Mouse (Mus musculus): ENCODE measurements around the gene Kdelc1. TPM values are rescaled to one million over a fixed set of nuclear protein-coding genes. Genes with fewer than 3 reads are reported as not detected.

Gene Kdelc1
- total RNA-seq, 1 experiment: 28.4 TPM

DNA sequence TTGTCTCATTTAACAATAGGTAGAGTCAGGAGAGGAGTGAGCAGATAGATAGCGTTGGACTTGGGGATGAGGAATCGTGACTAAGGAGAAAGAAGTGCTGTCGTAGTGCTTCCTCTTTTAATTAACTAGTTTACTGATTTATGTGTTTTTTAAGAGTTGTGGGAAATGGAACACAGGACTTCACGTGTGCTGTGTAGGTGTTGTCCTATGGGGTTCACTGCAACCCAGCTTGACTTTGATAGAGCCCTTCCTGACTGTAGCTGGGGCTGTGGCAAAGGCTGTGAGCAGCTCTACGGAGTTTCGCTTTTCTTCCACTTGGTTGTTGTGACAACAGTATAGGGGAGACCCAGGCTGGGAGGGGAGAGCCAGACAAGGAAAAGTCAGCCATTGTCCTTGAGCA is 39.7 kb upstream of the Kdelc1 start:
- Histone ChIP-seq H3K4me3 (ENCODE audit: insufficient read depth in 1 of 2, low read depth in 1 of 2, low read length in 2 of 2, poor library complexity in 1 of 2, severe bottlenecking in 1 of 2) (no peak overlapping the region), H3K9me3 (ENCODE audit: control insufficient read depth, insufficient read depth, low read depth, low read length) (no peaks in the 10 kb centered on the region), H3K9ac (ENCODE audit: insufficient read depth, low read depth, low read length, poor library complexity, severe bottlenecking) (no peak overlapping the region), H3K4me1 (ENCODE audit: control insufficient read depth in 2 of 2, insufficient read depth in 2 of 2, low read length in 2 of 2, poor library complexity in 1 of 2) (no peaks in the 10 kb centered on the region), H3K27ac (ENCODE audit: insufficient read depth, low read depth, low read length, poor library complexity, severe bottlenecking) (no peak overlapping the region), H3K36me3 (ENCODE audit: control insufficient read depth, insufficient read depth, low read length, poor library complexity, severe bottlenecking) (peaks cover 11% of the 10 kb centered on the region)
- TF ChIP-seq HCFC1 (IDR thresholded peaks at IDR 0.05; ENCODE audit: borderline replicate concordance, insufficient read depth, low read length): no peak
- no peak for TF ChIP-seq MAFK (IDR thresholded peaks at IDR 0.05; ENCODE audit: insufficient read depth, low read depth, low read length)
- no peak for TF ChIP-seq ZNF384 (IDR thresholded peaks at IDR 0.05; ENCODE audit: low read depth, low read length)
- no peak for TF ChIP-seq CHD2 (IDR thresholded peaks at IDR 0.05; ENCODE audit: low read depth, low read length)
- TF ChIP-seq ZC3H11A (IDR thresholded peaks at IDR 0.05; ENCODE audit: borderline replicate concordance, low read depth, low read length): no peak
- DNase-seq (ENCODE audit: low read depth, low spot score): no peak
- in situ Hi-C loops (cut with MboI; ENCODE audit: low sequenced_read_pairs in 2 of 2, unreplicated experiment in 2 of 2): no loop called here

DNA sequence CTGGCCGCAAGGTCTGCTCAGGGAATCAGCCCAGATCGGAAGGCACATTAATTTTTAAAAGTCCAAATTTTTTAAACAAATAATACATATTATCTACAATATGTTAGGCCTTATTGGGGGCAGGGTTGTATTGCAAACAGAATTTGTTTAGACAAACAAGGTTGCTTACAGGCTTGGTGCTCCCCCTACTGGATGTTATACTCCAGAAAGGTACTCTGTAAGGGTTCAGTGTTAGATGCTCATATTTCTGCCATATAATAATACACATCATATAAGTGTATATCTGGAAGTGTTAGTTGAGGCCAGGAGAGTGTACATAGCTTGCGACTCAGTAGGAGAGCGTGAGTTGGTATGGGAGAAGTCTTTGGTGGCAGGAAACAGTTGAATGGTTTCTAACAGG is 36.7 kb upstream of the Kdelc1 start:
- in situ Hi-C loops (cut with MboI; ENCODE audit: low sequenced_read_pairs in 2 of 2, unreplicated experiment in 2 of 2): no loop called here
- H3K36me3 ChIP-seq (ENCODE audit: control insufficient read depth, insufficient read depth, low read length, poor library complexity, severe bottlenecking): peaks cover 2% of the 10 kb centered on the region
- H3K27ac ChIP-seq (ENCODE audit: insufficient read depth, low read depth, low read length, poor library complexity, severe bottlenecking): no peak overlapping the region
- no peak for DNase-seq (ENCODE audit: low read depth, low spot score)
- TF ChIP-seq MAFK (IDR thresholded peaks at IDR 0.05; ENCODE audit: insufficient read depth, low read depth, low read length) (no peak), CHD2 (IDR thresholded peaks at IDR 0.05; ENCODE audit: low read depth, low read length) (no peak), HCFC1 (IDR thresholded peaks at IDR 0.05; ENCODE audit: borderline replicate concordance, insufficient read depth, low read length) (no peak), ZC3H11A (IDR thresholded peaks at IDR 0.05; ENCODE audit: borderline replicate concordance, low read depth, low read length) (no peak), ZNF384 (IDR thresholded peaks at IDR 0.05; ENCODE audit: low read depth, low read length) (no peak)
- H3K9me3 ChIP-seq (ENCODE audit: control insufficient read depth, insufficient read depth, low read depth, low read length): no peaks in the 10 kb centered on the region
- no peak overlapping the region for H3K9ac ChIP-seq (ENCODE audit: insufficient read depth, low read depth, low read length, poor library complexity, severe bottlenecking)
- H3K4me1 ChIP-seq (ENCODE audit: control insufficient read depth in 2 of 2, insufficient read depth in 2 of 2, low read length in 2 of 2, poor library complexity in 1 of 2): no peaks in the 10 kb centered on the region
- no peak overlapping the region for H3K4me3 ChIP-seq (ENCODE audit: insufficient read depth in 1 of 2, low read depth in 1 of 2, low read length in 2 of 2, poor library complexity in 1 of 2, severe bottlenecking in 1 of 2)

GRCm38 (mm10) chr1:44148706-44149105 is 30.1 kb upstream of the Kdelc1 start:
- H3K36me3 ChIP-seq (ENCODE audit: control insufficient read depth, insufficient read depth, low read length, poor library complexity, severe bottlenecking): no peaks in the 10 kb centered on the region
- peak overlapping the region; percentile 72 to 90 for H3K4me3 ChIP-seq (ENCODE audit: insufficient read depth in 1 of 2, low read depth in 1 of 2, low read length in 2 of 2, poor library complexity in 1 of 2, severe bottlenecking in 1 of 2)
- H3K9me3 ChIP-seq (ENCODE audit: control insufficient read depth, insufficient read depth, low read depth, low read length): no peaks in the 10 kb centered on the region
- peak; percentile 15 for DNase-seq (ENCODE audit: low read depth, low spot score)
- in situ Hi-C loops (cut with MboI; ENCODE audit: low sequenced_read_pairs in 2 of 2, unreplicated experiment in 2 of 2): no loop called here
- H3K4me1 ChIP-seq (ENCODE audit: control insufficient read depth in 2 of 2, insufficient read depth in 2 of 2, low read length in 2 of 2, poor library complexity in 1 of 2): no peaks in the 10 kb centered on the region
- H3K27ac ChIP-seq (ENCODE audit: insufficient read depth, low read depth, low read length, poor library complexity, severe bottlenecking): no peak overlapping the region
- TF ChIP-seq HCFC1 (IDR thresholded peaks at IDR 0.05; ENCODE audit: borderline replicate concordance, insufficient read depth, low read length) (no peak), MAFK (IDR thresholded peaks at IDR 0.05; ENCODE audit: insufficient read depth, low read depth, low read length) (no peak), CHD2 (IDR thresholded peaks at IDR 0.05; ENCODE audit: low read depth, low read length) (no peak), ZC3H11A (IDR thresholded peaks at IDR 0.05; ENCODE audit: borderline replicate concordance, low read depth, low read length) (no peak), ZNF384 (IDR thresholded peaks at IDR 0.05; ENCODE audit: low read depth, low read length) (no peak)
- no peak overlapping the region; the same call in 1 of the 2 replicates for H3K9ac ChIP-seq (ENCODE audit: insufficient read depth, low read depth, low read length, poor library complexity, severe bottlenecking)

DNA sequence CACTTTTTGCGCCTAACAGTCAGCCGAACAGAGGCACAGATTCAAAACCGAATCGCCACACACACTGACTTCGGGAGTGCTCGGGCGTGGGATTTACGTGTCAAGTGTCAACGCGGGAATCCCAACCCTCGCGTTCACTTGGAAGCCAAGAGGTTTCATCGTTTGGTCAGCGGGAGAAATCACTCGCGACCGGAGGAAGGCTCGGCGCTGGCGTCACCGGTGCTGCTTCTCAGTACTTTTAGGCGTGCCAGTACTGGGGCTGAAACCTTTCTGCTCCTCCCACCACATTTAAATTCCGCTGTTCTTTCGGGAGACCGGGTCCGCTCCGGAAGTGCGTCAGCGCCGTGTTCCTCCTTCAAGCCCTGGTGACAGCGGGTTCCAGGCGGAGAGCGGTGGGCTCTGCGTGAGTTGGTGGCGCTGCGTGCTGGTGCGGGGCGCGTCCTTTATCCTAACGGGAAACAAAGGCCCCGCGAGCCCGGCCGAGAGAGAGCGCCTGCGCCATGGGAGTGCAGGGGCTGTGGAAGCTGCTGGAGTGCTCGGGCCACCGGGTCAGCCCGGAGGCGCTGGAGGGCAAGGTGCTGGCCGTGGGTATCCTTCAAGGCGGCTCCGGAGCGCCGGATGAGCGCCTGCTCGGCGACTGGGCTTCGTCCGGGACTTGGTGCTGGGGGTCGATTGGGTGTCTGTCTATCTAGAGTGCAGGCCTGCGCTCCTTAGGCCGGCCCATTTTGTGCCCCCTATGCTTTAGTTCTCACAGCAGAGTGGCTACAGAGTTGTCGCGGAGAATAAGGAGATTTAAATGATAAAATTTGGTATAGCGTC is 29.2 kb upstream of the Kdelc1 start, which contains the start of gene Ercc5:
Gene Ercc5, plus strand, starts transcription at position 182 of the 819 bp plus-strand sequence.
- in situ Hi-C loops (cut with MboI; ENCODE audit: low sequenced_read_pairs in 2 of 2, unreplicated experiment in 2 of 2): no loop called here
- Histone ChIP-seq H3K9ac (ENCODE audit: insufficient read depth, low read depth, low read length, poor library complexity, severe bottlenecking) (peak within 1 kb of the TSS; percentile 72), H3K4me3 (ENCODE audit: insufficient read depth in 1 of 2, low read depth in 1 of 2, low read length in 2 of 2, poor library complexity in 1 of 2, severe bottlenecking in 1 of 2) (peak within 1 kb of the TSS; percentile 72 to 90), H3K4me1 (ENCODE audit: control insufficient read depth in 2 of 2, insufficient read depth in 2 of 2, low read length in 2 of 2, poor library complexity in 1 of 2) (no peaks in the 10 kb centered on the region), H3K9me3 (ENCODE audit: control insufficient read depth, insufficient read depth, low read depth, low read length) (no peaks in the 10 kb centered on the region), H3K27ac (ENCODE audit: insufficient read depth, low read depth, low read length, poor library complexity, severe bottlenecking) (no peak within 1 kb of the TSS), H3K36me3 (ENCODE audit: control insufficient read depth, insufficient read depth, low read length, poor library complexity, severe bottlenecking) (no peaks in the 10 kb centered on the region)
- no peak for TF ChIP-seq ZC3H11A (IDR thresholded peaks at IDR 0.05; ENCODE audit: borderline replicate concordance, low read depth, low read length)
- TF ChIP-seq HCFC1 (IDR thresholded peaks at IDR 0.05; ENCODE audit: borderline replicate concordance, insufficient read depth, low read length): peak; percentile 31; the same call in 1 of the 2 replicates
- no peak for TF ChIP-seq ZNF384 (IDR thresholded peaks at IDR 0.05; ENCODE audit: low read depth, low read length)
- peak; percentile 92 for TF ChIP-seq CHD2 (IDR thresholded peaks at IDR 0.05; ENCODE audit: low read depth, low read length)
- peak; percentile 87 for DNase-seq (ENCODE audit: low read depth, low spot score)

Data from ES-E14 (cell line).